In genomic region chr1:179776831-179777230, GRCm38 (mm10) we compare ENCODE assay signal across 28 mouse cellular contexts. TPM values are rescaled to one million over a fixed set of nuclear protein-coding genes. Genes with fewer than 3 reads are reported as not detected.
"Had no signal": no experiment of that assay in that cellular context is flagged by ENCODE, and none has a peak within 500 bp of the region (broad histone marks: within the 10 kb centered on the region; RNA-seq: fewer than 3 reads in every experiment).

No protein-coding gene starts in this region.

- H3K27me3 ChIP-seq: kidney, embryonic 15.5 days; limb, embryonic 12.5 days; limb, embryonic 15.5 days; liver, embryonic 12.5 days; liver, embryonic 15.5 days; midbrain, embryonic 12.5 days; midbrain, embryonic 15.5 days; neural tube, embryonic 13.5 days had no signal

- H3K27ac ChIP-seq: kidney, embryonic 15.5 days; limb, embryonic 12.5 days; limb, embryonic 15.5 days; liver, embryonic 12.5 days; liver, embryonic 15.5 days; macrophage; midbrain, embryonic 12.5 days; midbrain, embryonic 15.5 days; neural tube, embryonic 13.5 days; stomach, postnatal 0 days had no signal

- H3K4me3 ChIP-seq: kidney, embryonic 15.5 days; limb, embryonic 12.5 days; limb, embryonic 15.5 days; liver, embryonic 12.5 days; liver, embryonic 15.5 days; midbrain, embryonic 12.5 days; midbrain, embryonic 15.5 days; neural tube, embryonic 13.5 days had no signal

- ATAC-seq: liver, embryonic 12.5 days; midbrain, embryonic 15.5 days had no signal

- H3K4me1 ChIP-seq: kidney, embryonic 15.5 days; limb, embryonic 12.5 days; limb, embryonic 15.5 days; liver, embryonic 12.5 days; liver, embryonic 15.5 days; midbrain, embryonic 12.5 days; midbrain, embryonic 15.5 days; neural tube, embryonic 13.5 days had no signal

- H3K9ac ChIP-seq: kidney, embryonic 15.5 days; limb, embryonic 12.5 days; limb, embryonic 15.5 days; liver, embryonic 12.5 days; liver, embryonic 15.5 days; lung, embryonic 14.5 days; midbrain, embryonic 12.5 days; midbrain, embryonic 15.5 days; neural tube, embryonic 13.5 days had no signal

- H3K9me3 ChIP-seq: kidney, embryonic 15.5 days; limb, embryonic 12.5 days; limb, embryonic 15.5 days; liver, embryonic 12.5 days; liver, embryonic 15.5 days; midbrain, embryonic 12.5 days; midbrain, embryonic 15.5 days; neural tube, embryonic 13.5 days had no signal

- DNase-seq: kidney, adult 11 months; kidney, adult 8-10 months; kidney, postnatal 10 days; kidney, postnatal 36 days; layer of hippocampus, postnatal 36 days; left cerebral cortex, postnatal 4 days; lung, embryonic 14.5 days; right cerebral cortex, postnatal 4 days; thymus, adult 2 months; thymus, postnatal 14 days; thymus, postnatal 4 days had no signal

- H3K4me2 ChIP-seq: kidney, embryonic 15.5 days; limb, embryonic 12.5 days; limb, embryonic 15.5 days; liver, embryonic 12.5 days; liver, embryonic 15.5 days; lung, embryonic 14.5 days; midbrain, embryonic 12.5 days; midbrain, embryonic 15.5 days; neural tube, embryonic 13.5 days had no signal

RNA-seq across cellular contexts. Expression of gene Gm10518, which starts 26.3 kb away (rescaled TPM):
- total RNA-seq: layer of hippocampus, postnatal 10 days; layer of hippocampus, postnatal 36 days; left cerebral cortex, adult 8-10 months; left cerebral cortex, postnatal 14 days had no signal
- polyA plus RNA-seq: kidney, embryonic 15.5 days; lung, embryonic 14.5 days; macrophage; neural tube, embryonic 13.5 days; thymus, adult 2 months had no signal

RNA-seq across cellular contexts. Expression of gene Kif28, which starts 31.8 kb away (rescaled TPM):
- total RNA-seq: megakaryocyte, adult 5-6 weeks; neutrophil, adult 5-6 weeks had no signal
- polyA plus RNA-seq: intestine, embryonic 14.5 days; kidney, embryonic 15.5 days; limb, embryonic 12.5 days; liver, embryonic 12.5 days; liver, embryonic 15.5 days; lung, embryonic 14.5 days; macrophage; midbrain, embryonic 12.5 days; midbrain, embryonic 15.5 days; neural tube, embryonic 13.5 days; stomach, embryonic 14.5 days; stomach, postnatal 0 days had no signal
